Mouse (Mus musculus): ENCODE data around the gene Itsn2. TPM values are rescaled to one million over a fixed set of nuclear protein-coding genes. Genes with fewer than 3 reads are reported as not detected.

Gene Itsn2
- total RNA-seq, 2 experiments from 2014 or later, result 48.7 to 49.5 TPM

Other genes with a start within 250 kb of the Itsn2 start
- 100 to 1,000 TPM; 102 to 107 TPM for gene Ncoa1, start 115.5 kb upstream of the Itsn2 start, total RNA-seq (2021)
- gene Gm3625, start 289 bp downstream of the Itsn2 start, total RNA-seq (2021), result not detected
- 1 to 10 TPM; 2.3 to 2.7 TPM for gene Fam228a, start 145.8 kb downstream of the Itsn2 start, total RNA-seq (2021)
- 10 to 100 TPM in 1 of 2 experiments, 1 to 10 TPM in 1; 9.6 to 10.6 TPM for gene Pfn4, start 176.4 kb downstream of the Itsn2 start, total RNA-seq (2021)
- 10 to 100 TPM; 16.0 to 21.1 TPM for gene Fam228b, start 176.6 kb downstream of the Itsn2 start, total RNA-seq (2021)
- gene Sf3b6, start 224.9 kb downstream of the Itsn2 start, total RNA-seq (2021), result 100 to 1,000 TPM; 127 to 135 TPM
- 100 to 1,000 TPM in 1 of 2 experiments, 10 to 100 TPM in 1; 91.9 to 101 TPM for gene Fkbp1b, start 249.0 kb downstream of the Itsn2 start, total RNA-seq (2021)

Data from left cerebral cortex, postnatal 4 days (tissue).